Mouse (Mus musculus) intestine, postnatal 0 days (tissue): ENCODE measurements at regions not wholly inside any gene's neighbourhood (a gene's known extent, or its start where the extent isn't known, plus 50 kb on each side); places are given as distances from the start of the nearest gene placed in this dataset.

Experiments used
- ATAC-seq: fragments of 200-750 bp; cut with Nextera tagmentation; 2 replicates; pipeline ENCODE4 v1.8.0; 2017; ENCODE audit warnings: mild to moderate bottlenecking, moderate TSS enrichment, moderate library complexity
- H3K27ac ChIP-seq: fragments of 300-500 bp; sonication (generic); 2 replicates; pipeline ENCODE4 v1.5.1; 2014; ENCODE audit warnings: mild to moderate bottlenecking, low read depth, low read length, moderate library complexity
- H3K27me3 ChIP-seq: fragments of 300-500 bp; sonication (generic); replicated peaks from 2 replicates; pipeline ENCODE4 v1.6.1; 2014; ENCODE audit warnings: low read length, mixed read lengths; ENCODE audit not compliant: control insufficient read depth, insufficient read depth
- H3K36me3 ChIP-seq: fragments of 300-500 bp; sonication (generic); 2 replicates; pipeline ENCODE4 v1.6.1; 2014; ENCODE audit warnings: mild to moderate bottlenecking, moderate library complexity; ENCODE audit not compliant: control insufficient read depth, insufficient read depth
- H3K4me1 ChIP-seq: fragments of 300-500 bp; sonication (generic); replicated peaks from 2 replicates; pipeline ENCODE4 v1.6.1; 2014; ENCODE audit warnings: antibody characterized with exemption, low read length, mixed read lengths; ENCODE audit not compliant: control insufficient read depth, insufficient read depth
- H3K4me2 ChIP-seq: fragments of 300-500 bp; sonication (generic); replicated peaks from 2 replicates; pipeline ENCODE4 v1.6.1; 2014; ENCODE audit warnings: low read depth, mild to moderate bottlenecking, moderate library complexity
- H3K4me3 ChIP-seq: fragments of 300-500 bp; sonication (generic); 2 replicates; pipeline ENCODE4 v1.5.1; 2014; ENCODE audit warnings: low read depth, low read length
- H3K9ac ChIP-seq: fragments of 300-500 bp; sonication (generic); 2 replicates; pipeline ENCODE4 v1.6.1; 2014; ENCODE audit warnings: mild to moderate bottlenecking, low read depth, low read length
- H3K9me3 ChIP-seq: fragments of 300-500 bp; sonication (generic); 2 replicates; pipeline ENCODE4 v1.6.1; 2016; ENCODE audit warnings: mixed run types; ENCODE audit not compliant: control insufficient read depth
- CTCF ChIP-seq: sonication (generic); IDR thresholded peaks from 2 replicates; pipeline ENCODE4 v1.5.1; 2016; ENCODE audit warnings: low read depth, mild to moderate bottlenecking, control low read depth, antibody characterized with exemption, moderate library complexity
- WGBS: fragments of 180-500 bp; shearing (Covaris S2); extraction: QIAGEN DNeasy Blood & Tissue Kit; methylation state at CpG from one replicate; pipeline ENCODE4 v1.1.7; 2014; 5-methylcytosine and 5-hydroxymethylcytosine counted together

DNA sequence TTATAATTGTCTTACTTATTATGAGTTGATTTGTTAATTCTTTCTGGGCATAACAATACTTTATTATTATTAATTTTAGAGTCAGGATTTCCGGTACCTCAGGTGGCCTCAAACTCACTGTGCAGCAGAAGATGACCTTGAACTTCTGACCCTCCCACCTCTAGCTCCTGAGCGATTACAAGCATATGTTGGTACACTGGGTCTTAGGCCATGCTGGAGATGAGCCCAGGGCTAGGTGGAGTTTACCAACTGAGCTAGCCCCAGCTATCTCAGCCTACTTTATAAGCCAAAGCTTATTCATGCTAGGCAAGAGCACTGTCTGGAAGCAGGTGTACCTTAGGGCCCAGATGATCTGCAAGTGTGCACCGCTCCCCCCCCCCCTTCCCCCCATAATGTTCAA is 87.4 kb downstream of the Smim20 start:
- Histone ChIP-seq H3K27ac (no peak overlapping the region), H3K36me3 (no peaks in the 10 kb centered on the region), H3K4me1 (no peaks in the 10 kb centered on the region), H3K4me2 (no peak overlapping the region), H3K9ac (no peak overlapping the region), H3K4me3 (no peak overlapping the region), H3K27me3 (peaks cover 6% of the 10 kb centered on the region; the same call in 1 of the 2 replicates), H3K9me3 (no peaks in the 10 kb centered on the region)
- no peak for TF ChIP-seq CTCF
- 89% methylated on average over 3 of the region's 3 CpGs for WGBS
- ATAC-seq, result 0 out of 2 replicates have a peak, but pooled peaks have one; percentile 17

DNA sequence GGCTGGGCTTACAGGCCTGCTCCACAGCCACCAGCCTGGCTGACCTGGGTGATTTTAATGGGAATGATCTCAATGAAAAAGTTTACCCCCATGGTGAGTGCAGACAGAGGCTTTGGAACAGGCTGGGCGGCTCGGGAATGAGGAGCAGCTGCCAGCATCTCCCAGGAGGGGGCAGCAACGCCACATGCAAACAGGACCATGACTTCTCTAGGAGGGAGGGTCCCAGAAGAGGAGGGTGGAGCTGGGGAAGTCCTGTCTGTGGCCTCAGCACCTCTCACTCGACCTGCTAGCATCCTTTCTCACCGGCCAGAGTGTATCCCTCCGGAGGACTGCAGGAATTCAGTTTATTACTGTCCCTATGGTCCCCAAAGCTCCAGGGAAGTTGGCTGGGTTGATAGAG is 88.2 kb downstream of the Smim20 start:
- no peak overlapping the region for H3K4me2 ChIP-seq
- no peak overlapping the region for H3K9ac ChIP-seq
- H3K4me3 ChIP-seq, result no peak overlapping the region
- WGBS, result 0% methylated on average over 6 of the region's 6 CpGs
- TF ChIP-seq CTCF, result peak; percentile 99
- no peaks in the 10 kb centered on the region for H3K36me3 ChIP-seq
- H3K27ac ChIP-seq, result no peak overlapping the region
- H3K27me3 ChIP-seq, result peaks cover 4% of the 10 kb centered on the region; the same call in 1 of the 2 replicates
- peak; percentile 52; the same call in 1 of the 2 replicates for ATAC-seq
- H3K9me3 ChIP-seq, result no peaks in the 10 kb centered on the region
- no peaks in the 10 kb centered on the region for H3K4me1 ChIP-seq

DNA sequence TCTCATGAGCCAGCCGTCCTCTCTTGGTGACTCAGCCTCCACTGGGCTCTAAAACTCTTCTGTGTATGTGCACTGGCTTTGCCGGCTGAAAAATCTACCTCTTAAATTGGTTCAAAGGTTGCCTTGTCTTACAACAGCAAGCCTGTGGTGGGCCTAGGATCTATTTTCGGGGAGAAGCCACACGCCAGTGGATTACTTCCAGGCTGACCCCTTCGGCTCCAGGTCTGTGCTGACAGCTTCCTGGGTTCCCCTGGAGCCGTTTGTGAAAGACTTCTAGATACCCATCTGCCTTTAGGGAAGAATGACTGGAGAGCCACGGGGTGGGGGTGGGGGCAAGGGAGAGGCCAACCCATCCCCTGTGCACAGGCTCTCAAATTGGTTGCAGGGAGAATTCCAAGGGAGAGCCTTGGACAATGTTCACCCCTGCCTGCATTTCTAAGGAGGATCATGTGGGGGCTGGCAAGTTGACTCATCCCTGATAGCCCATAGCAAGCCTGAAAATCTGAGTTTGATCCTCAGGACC is 90.3 kb downstream of the Smim20 start:
- no peaks in the 10 kb centered on the region for H3K9me3 ChIP-seq
- H3K9ac ChIP-seq, result no peak overlapping the region
- ATAC-seq, result no peak
- no peaks in the 10 kb centered on the region for H3K27me3 ChIP-seq
- no peaks in the 10 kb centered on the region for H3K36me3 ChIP-seq
- H3K4me2 ChIP-seq, result no peak overlapping the region
- no peaks in the 10 kb centered on the region for H3K4me1 ChIP-seq
- 67% methylated on average over 7 of the region's 7 CpGs for WGBS
- no peak overlapping the region for H3K27ac ChIP-seq
- no peak for TF ChIP-seq CTCF
- no peak overlapping the region for H3K4me3 ChIP-seq

DNA sequence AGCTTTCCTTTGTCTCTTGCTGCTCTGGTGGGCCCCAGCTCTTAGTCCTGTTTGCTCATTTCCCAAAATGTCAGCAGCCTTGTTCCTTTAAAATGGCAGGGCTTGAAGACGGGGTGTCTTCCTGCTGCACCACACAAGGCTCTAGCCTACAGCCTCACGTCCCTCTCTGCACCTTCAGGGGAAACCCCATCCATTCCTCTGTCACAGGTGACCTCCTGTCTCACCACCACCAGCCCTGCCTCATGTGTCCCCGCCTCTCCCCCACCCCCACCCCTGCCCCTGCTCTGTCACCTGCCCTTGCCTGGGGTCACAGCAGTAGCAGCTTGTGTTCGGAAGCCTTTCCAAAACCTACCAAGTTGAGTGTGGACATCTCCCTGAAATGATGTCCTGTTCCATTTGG is 91.3 kb downstream of the Smim20 start:
- Histone ChIP-seq H3K9me3 (no peaks in the 10 kb centered on the region), H3K27ac (no peak overlapping the region), H3K4me3 (no peak overlapping the region), H3K4me2 (no peak overlapping the region), H3K4me1 (no peaks in the 10 kb centered on the region), H3K27me3 (no peaks in the 10 kb centered on the region), H3K9ac (no peak overlapping the region), H3K36me3 (no peaks in the 10 kb centered on the region)
- TF ChIP-seq CTCF, result no peak
- WGBS, result 58% methylated on average over 4 of the region's 4 CpGs
- ATAC-seq, result no peak

DNA sequence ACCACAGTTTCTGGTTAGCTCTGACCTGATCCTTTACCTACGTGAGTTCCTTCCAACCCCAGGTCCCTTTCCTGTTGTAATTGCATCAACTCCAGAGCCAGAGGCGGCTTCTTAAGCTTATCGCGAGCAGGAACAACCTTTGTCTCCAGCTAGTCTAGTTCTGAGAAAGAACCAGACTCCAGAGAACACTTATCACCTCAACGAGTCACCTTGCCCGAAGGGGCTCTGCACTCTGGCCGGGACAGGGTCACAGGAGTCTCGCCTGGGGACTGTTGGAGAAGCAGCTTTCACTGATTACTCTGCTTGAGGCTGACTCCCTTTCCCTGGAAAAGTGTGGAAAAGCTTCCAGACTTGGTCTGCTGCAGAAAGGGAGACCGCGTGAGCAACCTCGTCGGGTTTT is 93.0 kb downstream of the Smim20 start:
- Histone ChIP-seq H3K9ac (no peak overlapping the region), H3K9me3 (no peaks in the 10 kb centered on the region), H3K36me3 (no peaks in the 10 kb centered on the region), H3K4me2 (no peak overlapping the region), H3K4me3 (no peak overlapping the region), H3K27me3 (no peaks in the 10 kb centered on the region), H3K4me1 (no peaks in the 10 kb centered on the region), H3K27ac (no peak overlapping the region)
- peak; percentile 62 for ATAC-seq
- WGBS, result 71% methylated on average over 12 of the region's 12 CpGs
- no peak for TF ChIP-seq CTCF

DNA sequence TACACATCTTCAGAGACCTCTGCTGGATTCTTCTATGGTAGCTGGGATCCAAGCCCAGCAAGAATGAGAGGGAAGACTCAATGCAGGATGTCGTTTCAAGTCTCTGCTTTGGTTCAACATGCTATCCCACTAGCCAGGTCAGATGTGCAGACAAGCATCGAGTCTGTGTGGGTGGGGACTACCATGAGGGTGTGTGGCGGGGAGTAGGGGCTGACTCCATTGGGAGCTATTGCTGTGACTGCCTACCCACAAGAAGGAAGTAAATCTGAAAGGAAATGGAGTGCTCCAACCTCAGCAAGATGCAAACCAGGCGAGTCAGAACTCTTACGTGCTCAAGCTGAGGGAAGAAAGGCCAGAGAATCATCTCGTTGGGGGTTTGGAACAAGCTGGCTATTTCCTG is 94.4 kb downstream of the Smim20 start:
- WGBS, result 71% methylated on average over 6 of the region's 6 CpGs
- H3K36me3 ChIP-seq, result no peaks in the 10 kb centered on the region
- no peak overlapping the region for H3K9ac ChIP-seq
- H3K4me1 ChIP-seq, result no peaks in the 10 kb centered on the region
- no peaks in the 10 kb centered on the region for H3K27me3 ChIP-seq
- H3K9me3 ChIP-seq, result no peaks in the 10 kb centered on the region
- H3K27ac ChIP-seq, result no peak overlapping the region
- no peak for ATAC-seq
- no peak for TF ChIP-seq CTCF
- H3K4me3 ChIP-seq, result no peak overlapping the region
- no peak overlapping the region for H3K4me2 ChIP-seq

DNA sequence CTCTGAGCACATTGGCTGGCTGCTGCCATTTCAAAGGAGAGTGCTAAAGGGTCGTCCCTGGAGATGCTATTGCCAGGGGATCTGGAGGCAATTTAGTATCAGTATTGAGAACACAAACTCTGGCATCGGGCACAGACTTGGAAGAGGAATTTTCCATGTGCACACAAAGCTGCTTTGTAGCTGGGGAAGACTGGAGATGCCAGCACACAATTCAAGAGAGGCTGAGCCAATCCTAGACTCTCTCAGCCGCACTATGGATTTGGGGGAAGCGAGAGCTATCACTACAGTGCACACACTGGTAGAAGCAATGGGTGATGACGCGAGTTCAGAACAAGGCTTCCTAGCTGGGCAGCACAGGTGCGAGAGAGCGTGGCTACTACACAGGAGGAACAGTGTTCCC is 97.0 kb downstream of the Smim20 start:
- 75% methylated on average over 8 of the region's 8 CpGs for WGBS
- Histone ChIP-seq H3K4me3 (no peak overlapping the region), H3K36me3 (no peaks in the 10 kb centered on the region), H3K9me3 (no peaks in the 10 kb centered on the region), H3K4me2 (no peak overlapping the region), H3K27ac (no peak overlapping the region), H3K4me1 (no peaks in the 10 kb centered on the region), H3K27me3 (no peaks in the 10 kb centered on the region), H3K9ac (no peak overlapping the region)
- no peak for ATAC-seq
- no peak for TF ChIP-seq CTCF
